Mouse (Mus musculus): ENCODE measurements around the gene Rita1. TPM values are rescaled to one million over a fixed set of nuclear protein-coding genes. Genes with fewer than 3 reads are reported as not detected.
A peak's percentile ranks its signal among the peaks of the same experiment; 100 is the strongest.

Gene Rita1
- polyA plus RNA-seq, 1 experiment, result 8.0 TPM

DNA sequence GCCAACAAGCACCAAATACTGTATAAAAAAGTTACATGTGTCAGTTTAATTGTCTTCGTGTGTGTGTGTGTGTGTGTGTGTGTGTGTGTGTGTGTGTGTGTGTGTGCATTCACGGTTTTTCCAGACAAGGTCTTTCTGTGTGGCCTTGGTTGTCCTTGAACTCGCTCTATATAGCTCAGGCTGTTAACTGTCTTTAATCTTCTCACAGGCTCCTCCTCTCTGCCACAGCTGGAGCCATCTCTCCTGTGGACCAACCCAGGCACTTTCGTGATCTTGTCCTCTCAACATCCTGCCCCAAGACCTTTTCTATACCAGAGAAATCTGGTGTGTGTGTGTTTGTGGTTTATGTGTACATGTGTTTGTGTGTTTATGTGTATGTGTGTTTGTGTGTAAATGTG is 48.5 kb downstream of the Rita1 start:
- Histone ChIP-seq H3K36me3 (ENCODE audit: control insufficient read depth, insufficient read depth, low read length) (no peaks in the 10 kb centered on the region), H3K27me3 (ENCODE audit: control insufficient read depth, insufficient read depth, low read length) (no peaks in the 10 kb centered on the region), H3K4me1 (ENCODE audit: control insufficient read depth, insufficient read depth, insufficient read length) (peaks cover 6% of the 10 kb centered on the region), H3K4me3 (ENCODE audit: extremely low read depth, insufficient read depth, insufficient read length) (no peak overlapping the region), H3K27ac (ENCODE audit: insufficient read depth, low read length) (no peak overlapping the region)
- TF ChIP-seq CTCF (IDR thresholded peaks at IDR 0.05; ENCODE audit: extremely low read depth, insufficient read depth, insufficient read length, insufficient replicate concordance), result no peak
- no peak for TF ChIP-seq POLR2A (IDR thresholded peaks at IDR 0.05; ENCODE audit: low read depth, low read length)
- no peak for DNase-seq (ENCODE audit: low read depth in 1 of 2, low spot score in 2 of 2)
- 60% methylated on average over 4 of the region's 4 CpGs for WGBS

GRCm38 (mm10) chr5:120562956-120563913 is 49.2 kb downstream of the Rita1 start:
- Histone ChIP-seq H3K27me3 (ENCODE audit: control insufficient read depth, insufficient read depth, low read length) (no peaks in the 10 kb centered on the region), H3K4me1 (ENCODE audit: control insufficient read depth, insufficient read depth, insufficient read length) (peaks cover 6% of the 10 kb centered on the region), H3K36me3 (ENCODE audit: control insufficient read depth, insufficient read depth, low read length) (no peaks in the 10 kb centered on the region), H3K27ac (ENCODE audit: insufficient read depth, low read length) (no peak overlapping the region), H3K4me3 (ENCODE audit: extremely low read depth, insufficient read depth, insufficient read length) (no peak overlapping the region)
- 73% methylated on average over 28 of the region's 28 CpGs for WGBS
- TF ChIP-seq CTCF (IDR thresholded peaks at IDR 0.05; ENCODE audit: extremely low read depth, insufficient read depth, insufficient read length, insufficient replicate concordance), result no peak
- no peak for TF ChIP-seq POLR2A (IDR thresholded peaks at IDR 0.05; ENCODE audit: low read depth, low read length)
- DNase-seq (ENCODE audit: low read depth in 1 of 2, low spot score in 2 of 2), result no peak

- no peak overlapping the region for H3K27ac ChIP-seq (ENCODE audit: insufficient read depth, low read length)
- no peak overlapping the region for H3K4me3 ChIP-seq (ENCODE audit: extremely low read depth, insufficient read depth, insufficient read length)
- TF ChIP-seq POLR2A (IDR thresholded peaks at IDR 0.05; ENCODE audit: low read depth, low read length), result no peak
- TF ChIP-seq CTCF (IDR thresholded peaks at IDR 0.05; ENCODE audit: extremely low read depth, insufficient read depth, insufficient read length, insufficient replicate concordance), result no peak
- H3K36me3 ChIP-seq (ENCODE audit: control insufficient read depth, insufficient read depth, low read length), result peaks cover 10% of the 10 kb centered on the region
- H3K27me3 ChIP-seq (ENCODE audit: control insufficient read depth, insufficient read depth, low read length), result no peaks in the 10 kb centered on the region
- H3K4me1 ChIP-seq (ENCODE audit: control insufficient read depth, insufficient read depth, insufficient read length), result peaks cover 6% of the 10 kb centered on the region
- WGBS, result 14% methylated on average over 16 of the region's 16 CpGs
- no peak for DNase-seq (ENCODE audit: low read depth in 1 of 2, low spot score in 2 of 2)
Observed at GRCm38 (mm10) chr5:120560616-120561311, 51.6 kb downstream of the Rita1 start.

DNA sequence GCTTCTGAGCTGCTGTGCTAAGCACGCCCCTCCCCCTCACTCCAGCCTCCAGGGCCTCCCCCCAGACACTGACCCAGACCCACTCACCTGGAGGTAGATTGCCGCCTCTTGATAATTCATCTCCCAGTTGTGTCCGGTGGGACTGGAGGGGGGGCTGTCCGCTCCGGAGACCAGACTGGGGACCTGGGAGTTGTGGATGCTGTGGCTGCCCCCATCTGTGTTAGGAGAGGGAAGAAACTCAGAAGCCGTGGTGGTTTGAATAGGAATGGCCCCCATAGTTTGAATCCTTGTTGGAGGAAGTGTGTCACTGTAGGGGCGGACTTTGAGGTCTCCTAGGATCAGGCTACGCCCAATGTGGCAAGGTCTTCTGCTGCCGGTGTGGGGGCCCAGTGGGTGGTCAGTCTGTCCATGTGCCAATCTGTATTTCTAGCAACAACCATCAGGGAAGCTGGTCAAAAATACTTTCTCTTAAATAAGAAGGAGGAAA is 52.2 kb downstream of the Rita1 start:
- H3K4me1 ChIP-seq (ENCODE audit: control insufficient read depth, insufficient read depth, insufficient read length), result peaks cover 6% of the 10 kb centered on the region
- 67% methylated on average over 9 of the region's 9 CpGs for WGBS
- DNase-seq (ENCODE audit: low read depth in 1 of 2, low spot score in 2 of 2), result no peak
- H3K27me3 ChIP-seq (ENCODE audit: control insufficient read depth, insufficient read depth, low read length), result no peaks in the 10 kb centered on the region
- no peak for TF ChIP-seq CTCF (IDR thresholded peaks at IDR 0.05; ENCODE audit: extremely low read depth, insufficient read depth, insufficient read length, insufficient replicate concordance)
- TF ChIP-seq POLR2A (IDR thresholded peaks at IDR 0.05; ENCODE audit: low read depth, low read length), result no peak
- H3K36me3 ChIP-seq (ENCODE audit: control insufficient read depth, insufficient read depth, low read length), result peaks cover 15% of the 10 kb centered on the region
- H3K4me3 ChIP-seq (ENCODE audit: extremely low read depth, insufficient read depth, insufficient read length), result no peak overlapping the region
- H3K27ac ChIP-seq (ENCODE audit: insufficient read depth, low read length), result no peak overlapping the region

DNA sequence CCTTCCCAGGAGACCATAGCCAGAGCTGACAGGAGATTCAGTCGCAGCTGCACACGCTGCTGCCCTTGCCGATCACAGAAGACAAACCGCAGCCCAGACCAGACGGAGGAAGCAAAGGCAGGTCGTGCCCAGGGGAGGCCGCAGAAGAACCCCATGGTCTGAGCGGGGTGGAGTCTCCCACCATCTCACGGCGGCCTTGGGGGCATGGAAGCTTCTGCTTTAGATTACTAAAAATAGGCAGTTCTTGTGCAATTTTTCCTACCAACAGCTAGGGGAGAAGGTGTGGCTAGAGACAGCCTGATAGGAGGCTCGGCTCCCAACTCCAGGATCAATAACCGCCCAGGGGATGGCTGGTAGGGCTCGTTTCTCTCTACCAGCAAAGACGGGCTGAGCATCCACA is 53.6 kb downstream of the Rita1 start:
- peak in 1 of 2 experiments; percentile 29 for DNase-seq (ENCODE audit: low read depth in 1 of 2, low spot score in 2 of 2)
- Histone ChIP-seq H3K4me3 (ENCODE audit: extremely low read depth, insufficient read depth, insufficient read length) (no peak overlapping the region), H3K36me3 (ENCODE audit: control insufficient read depth, insufficient read depth, low read length) (peaks cover 23% of the 10 kb centered on the region), H3K27ac (ENCODE audit: insufficient read depth, low read length) (no peak overlapping the region), H3K4me1 (ENCODE audit: control insufficient read depth, insufficient read depth, insufficient read length) (peaks cover 6% of the 10 kb centered on the region), H3K27me3 (ENCODE audit: control insufficient read depth, insufficient read depth, low read length) (no peaks in the 10 kb centered on the region)
- TF ChIP-seq CTCF (IDR thresholded peaks at IDR 0.05; ENCODE audit: extremely low read depth, insufficient read depth, insufficient read length, insufficient replicate concordance) (no peak), POLR2A (IDR thresholded peaks at IDR 0.05; ENCODE audit: low read depth, low read length) (no peak)
- 21% methylated on average over 14 of the region's 14 CpGs for WGBS

GRCm38 (mm10) chr5:120558041-120558440 is 54.3 kb downstream of the Rita1 start:
- Histone ChIP-seq H3K4me3 (ENCODE audit: extremely low read depth, insufficient read depth, insufficient read length) (no peak overlapping the region), H3K36me3 (ENCODE audit: control insufficient read depth, insufficient read depth, low read length) (peaks cover 30% of the 10 kb centered on the region), H3K27me3 (ENCODE audit: control insufficient read depth, insufficient read depth, low read length) (no peaks in the 10 kb centered on the region), H3K4me1 (ENCODE audit: control insufficient read depth, insufficient read depth, insufficient read length) (peaks cover 6% of the 10 kb centered on the region), H3K27ac (ENCODE audit: insufficient read depth, low read length) (no peak overlapping the region)
- TF ChIP-seq CTCF (IDR thresholded peaks at IDR 0.05; ENCODE audit: extremely low read depth, insufficient read depth, insufficient read length, insufficient replicate concordance), result no peak
- TF ChIP-seq POLR2A (IDR thresholded peaks at IDR 0.05; ENCODE audit: low read depth, low read length), result no peak
- no peak for DNase-seq (ENCODE audit: low read depth in 1 of 2, low spot score in 2 of 2)
- 80% methylated on average over 8 of the region's 8 CpGs for WGBS
